Mouse (Mus musculus) embryonic facial prominence, embryonic 13.5 days (tissue): ENCODE results near the gene Phf23. TPM values are rescaled to one million over a fixed set of nuclear protein-coding genes. Genes with fewer than 3 reads are reported as not detected.

Experiments
- ATAC-seq: fragments of 200-750 bp; cut with Nextera tagmentation; 2 replicates; pipeline ENCODE4 v1.8.0; 2017; ENCODE audit warnings: low read depth; ENCODE audit not compliant: insufficient number of reproducible peaks, insufficient read depth, low FRiP score, low TSS enrichment
- H3K27ac ChIP-seq: fragments of 300-500 bp; sonication (generic); 2 replicates; pipeline ENCODE4 v1.5.1; 2015; ENCODE audit warnings: moderate library complexity, mild to moderate bottlenecking, inconsistent platforms
- H3K27me3 ChIP-seq: fragments of 300-500 bp; sonication (generic); 2 replicates; pipeline ENCODE4 v1.6.1; 2015; ENCODE audit warnings: mild to moderate bottlenecking, inconsistent platforms
- H3K36me3 ChIP-seq: fragments of 300-500 bp; sonication (generic); 2 replicates; pipeline ENCODE4 v1.6.1; 2015; ENCODE audit warnings: mild to moderate bottlenecking, inconsistent platforms
- H3K4me1 ChIP-seq: fragments of 300-500 bp; sonication (generic); 2 replicates; pipeline ENCODE4 v1.6.1; 2015; ENCODE audit warnings: inconsistent platforms
- H3K4me2 ChIP-seq: fragments of 300-500 bp; sonication (generic); 2 replicates; pipeline ENCODE4 v1.6.1; 2015; ENCODE audit warnings: moderate library complexity, mild to moderate bottlenecking, inconsistent platforms
- H3K4me3 ChIP-seq: fragments of 300-500 bp; sonication (generic); 2 replicates; pipeline ENCODE4 v1.5.1; 2015; ENCODE audit warnings: mild to moderate bottlenecking, inconsistent platforms
- H3K9ac ChIP-seq: fragments of 300-500 bp; sonication (generic); 2 replicates; pipeline ENCODE4 v1.6.1; 2015; ENCODE audit warnings: mild to moderate bottlenecking, inconsistent platforms
- H3K9me3 ChIP-seq: fragments of 300-500 bp; sonication (generic); 2 replicates; pipeline ENCODE4 v1.6.1; 2016; ENCODE audit warnings: inconsistent platforms
- WGBS: fragments of 180-500 bp; shearing (Covaris S2); methylation state at CpG from one replicate; pipeline ENCODE4 v1.1.7; 2015; ENCODE audit warnings: mixed read lengths; 5-methylcytosine and 5-hydroxymethylcytosine counted together
- polyA plus RNA-seq: library from polyadenylated mRNA; unstranded; fragments of >200 nt; fragmentation: Nextera tagmentation; extraction: Ambion mirVana; gene quantifications from 2 replicates; pipeline ENCODE4 v1.2.1, GENCODE M21; 2015

Gene Phf23
- polyA plus RNA-seq, 1 experiment from 2014 or later = 93.3 TPM

DNA sequence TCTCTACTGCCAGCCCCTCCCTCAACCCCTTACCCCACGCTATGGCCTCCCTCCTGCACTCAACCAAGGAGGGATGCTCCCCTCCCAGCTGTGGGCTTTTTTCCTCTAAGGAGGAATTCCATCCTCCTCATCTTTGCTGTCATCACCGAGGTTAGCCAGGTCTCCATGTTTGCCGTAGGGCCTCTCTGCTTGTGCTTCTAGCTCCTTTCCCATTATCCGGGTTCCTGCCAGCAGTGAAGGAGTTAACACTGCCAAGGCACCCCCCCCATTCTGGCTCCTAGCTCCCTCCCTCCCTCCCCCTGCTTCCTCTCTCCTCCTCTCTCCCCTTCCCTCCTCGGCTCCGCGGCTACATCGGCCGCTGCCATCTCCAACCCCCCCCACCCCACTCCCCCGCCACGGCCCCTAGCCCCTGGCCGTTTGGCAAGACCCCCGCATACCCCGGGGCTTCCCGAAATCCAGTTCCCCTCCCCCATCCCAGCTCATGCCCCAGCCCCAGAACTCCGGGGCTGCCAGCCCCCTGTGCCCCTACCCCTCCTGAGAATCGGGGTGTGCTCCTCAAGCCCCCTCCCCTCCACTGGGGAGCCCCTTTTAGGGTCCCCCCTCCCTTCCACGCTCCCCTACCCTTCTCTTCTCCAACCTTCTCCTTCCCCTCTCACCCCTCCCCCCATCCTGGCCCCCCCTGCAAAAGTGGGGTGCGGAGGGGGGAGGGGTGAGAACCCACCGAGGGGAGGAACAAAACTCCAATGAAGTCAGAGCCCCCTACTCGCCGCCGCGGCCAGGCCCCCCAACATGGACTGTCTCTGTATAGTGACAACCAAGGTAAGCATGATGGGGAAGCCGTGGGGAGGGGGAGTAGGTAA, 22.8 kb downstream of the Phf23 start:
- Histone ChIP-seq H3K4me2 (peak overlapping the region; percentile 85), H3K9me3 (no peaks in the 10 kb centered on the region), H3K9ac (peak overlapping the region; percentile 88), H3K4me1 (peaks cover 64% of the 10 kb centered on the region), H3K36me3 (peaks cover 10% of the 10 kb centered on the region), H3K4me3 (peak overlapping the region; percentile 69), H3K27me3 (no peaks in the 10 kb centered on the region), H3K27ac (peak overlapping the region; percentile 95)
- under 1% methylated on average over 24 of the region's 25 CpGs for WGBS
- no peak for ATAC-seq

DNA sequence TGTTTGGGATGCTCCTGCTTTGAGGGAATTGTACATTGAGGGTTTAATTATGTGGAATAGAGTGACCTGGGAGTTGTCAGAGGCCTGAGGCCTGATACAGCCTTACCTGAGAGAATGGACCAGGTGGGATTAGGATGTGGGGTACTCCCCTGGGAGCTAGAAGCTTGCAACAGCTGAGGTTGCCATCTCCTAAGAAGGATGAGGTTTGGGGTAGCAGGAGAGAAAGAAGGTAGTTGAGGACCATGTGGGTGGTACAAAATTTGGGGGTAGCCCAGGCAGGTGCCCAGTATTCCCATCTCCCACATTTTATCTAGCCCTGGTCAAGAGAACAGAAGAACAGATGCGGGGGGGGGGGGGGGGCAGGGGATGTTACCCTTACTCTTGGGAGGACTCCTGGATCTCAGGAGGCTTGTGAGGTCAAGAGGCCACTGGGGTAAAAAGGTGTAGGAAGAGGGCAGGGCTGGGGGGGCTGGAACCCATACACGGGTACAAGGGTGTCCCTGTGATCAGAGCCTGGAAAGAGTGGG, 24.0 kb downstream of the Phf23 start:
- no peak for ATAC-seq
- H3K27ac ChIP-seq = peak overlapping the region; percentile 95
- H3K4me1 ChIP-seq = peaks cover 69% of the 10 kb centered on the region
- no peaks in the 10 kb centered on the region for H3K36me3 ChIP-seq
- peak overlapping the region; percentile 69 for H3K4me3 ChIP-seq
- peak overlapping the region; percentile 85 for H3K4me2 ChIP-seq
- H3K9ac ChIP-seq = peak overlapping the region; percentile 88
- WGBS = 0% methylated on average over 1 of the region's 2 CpGs
- no peaks in the 10 kb centered on the region for H3K9me3 ChIP-seq
- no peaks in the 10 kb centered on the region for H3K27me3 ChIP-seq

DNA sequence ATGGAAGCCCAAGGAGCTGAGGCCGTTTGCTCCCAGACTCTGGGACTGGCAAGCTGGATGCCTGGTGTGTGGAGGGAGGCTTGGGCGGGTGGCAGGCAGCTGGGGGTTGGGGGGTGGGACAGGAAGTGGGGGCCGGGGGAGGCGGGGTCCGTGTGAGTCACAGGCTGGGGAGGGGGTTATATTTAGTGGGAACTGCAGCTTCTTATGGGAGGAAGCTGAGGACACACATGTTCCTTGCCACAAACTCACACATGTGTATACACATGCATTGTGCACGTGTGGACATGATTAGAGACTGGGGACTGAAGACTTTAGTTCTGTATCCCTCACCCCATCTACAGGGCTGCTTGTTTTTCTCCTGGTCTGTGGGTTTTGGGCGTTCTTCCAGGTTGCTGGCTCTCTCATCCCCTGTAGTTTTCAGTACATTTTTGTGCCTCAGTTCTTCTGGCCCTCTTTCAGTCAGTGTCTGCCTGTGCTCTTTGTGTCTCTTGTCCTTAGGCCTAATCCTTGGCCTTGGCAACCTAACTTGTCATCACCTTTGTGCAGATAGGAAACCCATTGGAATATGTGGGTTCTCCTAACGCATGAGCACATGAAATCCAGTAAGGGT, 24.6 kb downstream of the Phf23 start:
- 9% methylated on average over 8 of the region's 8 CpGs for WGBS
- Histone ChIP-seq H3K36me3 (no peaks in the 10 kb centered on the region), H3K4me2 (peak overlapping the region; percentile 85), H3K9ac (peak overlapping the region; percentile 88), H3K27me3 (no peaks in the 10 kb centered on the region), H3K9me3 (no peaks in the 10 kb centered on the region), H3K27ac (peak overlapping the region; percentile 95), H3K4me1 (peaks cover 70% of the 10 kb centered on the region), H3K4me3 (peak overlapping the region; percentile 69)
- ATAC-seq = no peak

DNA sequence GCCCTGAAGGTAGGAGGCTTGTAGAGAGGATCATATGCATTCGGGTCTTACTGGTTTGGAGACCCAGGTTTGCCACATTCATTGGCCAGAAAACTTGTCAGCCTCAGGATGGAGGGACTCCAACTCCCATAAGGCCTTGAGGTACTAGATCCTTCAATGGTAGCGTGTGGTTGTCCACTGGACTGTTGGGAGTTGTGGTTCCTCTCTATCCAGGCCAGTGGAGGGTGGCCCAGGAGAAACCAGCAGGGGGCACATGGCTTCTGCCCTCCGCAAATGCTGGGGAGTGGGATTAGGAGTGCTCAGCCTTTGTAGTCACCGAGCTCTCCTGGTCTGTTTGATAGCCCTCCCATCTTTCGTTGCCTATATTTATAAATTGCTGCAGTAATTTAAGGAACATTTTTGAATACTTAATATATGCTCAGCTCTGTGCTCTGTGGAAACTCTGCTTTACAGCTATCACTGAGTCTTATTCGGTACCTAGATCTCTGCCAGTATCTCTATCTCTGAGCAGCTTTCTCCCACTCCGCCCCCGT, 25.2 kb downstream of the Phf23 start:
- Histone ChIP-seq H3K4me1 (peaks cover 77% of the 10 kb centered on the region), H3K9ac (peak overlapping the region; percentile 88)
- WGBS = 2% methylated on average over 8 of the region's 8 CpGs

DNA sequence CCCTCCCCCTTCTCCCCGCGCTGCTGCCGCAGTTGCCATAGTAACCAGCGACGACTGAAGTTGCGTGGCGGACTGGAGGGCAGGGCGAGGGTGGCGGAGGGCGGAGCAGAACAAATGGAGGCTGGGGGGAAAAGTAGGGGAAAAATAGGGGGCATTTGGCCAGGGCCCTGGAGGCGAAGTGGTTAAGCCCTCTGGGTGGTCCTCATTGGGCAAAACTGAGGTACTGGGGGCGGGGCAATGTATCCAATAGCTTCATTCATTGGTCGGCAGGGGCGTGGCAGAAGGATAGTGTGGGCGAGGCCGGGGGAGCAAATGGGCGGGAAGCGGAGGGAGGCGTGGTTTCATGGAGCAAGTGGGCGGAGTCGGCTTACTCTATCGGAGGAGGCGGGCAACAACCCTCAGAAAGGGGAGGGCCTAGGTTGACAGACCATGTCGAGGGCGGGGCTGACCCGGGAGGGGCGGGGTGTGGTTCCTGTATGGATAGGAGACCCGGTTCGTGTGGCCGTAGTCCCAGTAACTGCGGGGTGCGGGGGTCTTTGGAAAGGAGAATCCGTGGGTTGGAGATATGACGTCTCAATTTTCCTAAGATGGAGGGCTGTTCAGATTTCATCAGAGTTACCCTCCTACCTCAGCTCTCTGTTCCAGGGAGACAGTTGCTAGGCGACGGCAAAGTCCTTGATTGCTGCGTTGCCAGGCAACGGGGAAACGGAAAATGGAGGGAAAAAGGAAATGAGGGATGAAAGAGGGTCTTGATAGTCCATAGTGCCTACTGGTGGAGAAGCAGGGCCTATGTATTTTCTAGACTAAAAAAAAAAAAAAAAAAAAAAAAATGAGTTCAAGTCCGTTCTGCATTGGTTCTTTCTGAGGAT, 25.9 kb downstream of the Phf23 start:
- peaks cover 84% of the 10 kb centered on the region for H3K4me1 ChIP-seq
- peak; percentile 75 for ATAC-seq
- 1% methylated on average over 40 of the region's 40 CpGs for WGBS
- H3K27me3 ChIP-seq = no peaks in the 10 kb centered on the region
- no peaks in the 10 kb centered on the region for H3K36me3 ChIP-seq
- H3K9me3 ChIP-seq = no peaks in the 10 kb centered on the region
- peak overlapping the region; percentile 88 for H3K9ac ChIP-seq
- H3K4me3 ChIP-seq = peak overlapping the region; percentile 69
- peak overlapping the region; percentile 85 for H3K4me2 ChIP-seq
- H3K27ac ChIP-seq = peak overlapping the region; percentile 95

More for the DNA sequence above, 25.2 kb downstream of the Phf23 start:
- Histone ChIP-seq H3K4me2 (peak overlapping the region; percentile 85), H3K27ac (peak overlapping the region; percentile 95), H3K9me3 (no peaks in the 10 kb centered on the region), H3K27me3 (no peaks in the 10 kb centered on the region), H3K36me3 (no peaks in the 10 kb centered on the region), H3K4me3 (peak overlapping the region; percentile 69)
- ATAC-seq = peak; percentile 66; the same call in 1 of the 2 replicates

DNA sequence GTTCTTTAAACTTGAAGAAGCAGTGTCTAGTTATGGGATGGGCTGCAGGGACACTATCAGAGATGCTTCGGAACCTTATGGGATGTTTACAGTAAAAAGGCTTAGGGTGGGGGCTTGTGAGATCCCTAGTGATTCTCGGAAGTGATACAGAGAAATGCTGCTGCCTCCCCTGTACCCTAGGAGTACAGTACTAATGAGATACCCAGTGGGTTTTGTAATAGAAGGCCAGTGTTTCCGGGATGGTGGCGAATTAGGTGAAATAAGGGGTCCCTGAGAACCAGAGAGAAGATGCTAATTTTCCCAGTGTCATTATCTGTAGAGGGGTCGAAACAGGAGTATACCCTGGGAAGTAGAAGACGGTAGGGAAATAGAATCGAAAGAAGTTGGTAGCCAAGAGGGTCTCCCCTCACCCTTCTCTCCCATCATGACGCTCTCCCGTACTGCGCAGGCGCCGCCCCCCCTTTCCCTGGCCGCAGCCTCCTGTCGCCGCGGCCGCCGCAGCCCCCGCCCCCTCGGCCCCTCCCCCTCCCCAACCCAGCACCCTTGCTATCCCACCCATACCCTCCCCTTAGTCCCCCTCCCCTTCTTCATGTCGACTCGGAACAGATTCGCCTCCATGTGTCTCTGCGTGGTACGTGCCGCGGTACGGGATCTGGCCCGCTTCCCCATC, 28.0 kb downstream of the Phf23 start:
- Histone ChIP-seq H3K4me3 (peak overlapping the region; percentile 36), H3K27ac (0 out of 2 replicates have a peak overlapping the region, but pooled peaks have one; percentile 48), H3K27me3 (no peaks in the 10 kb centered on the region), H3K9me3 (no peaks in the 10 kb centered on the region), H3K36me3 (no peaks in the 10 kb centered on the region), H3K4me2 (peak overlapping the region; percentile 59), H3K9ac (peak overlapping the region; percentile 59), H3K4me1 (peaks cover 93% of the 10 kb centered on the region)
- ATAC-seq = no peak
- 4% methylated on average over 26 of the region's 29 CpGs for WGBS

DNA sequence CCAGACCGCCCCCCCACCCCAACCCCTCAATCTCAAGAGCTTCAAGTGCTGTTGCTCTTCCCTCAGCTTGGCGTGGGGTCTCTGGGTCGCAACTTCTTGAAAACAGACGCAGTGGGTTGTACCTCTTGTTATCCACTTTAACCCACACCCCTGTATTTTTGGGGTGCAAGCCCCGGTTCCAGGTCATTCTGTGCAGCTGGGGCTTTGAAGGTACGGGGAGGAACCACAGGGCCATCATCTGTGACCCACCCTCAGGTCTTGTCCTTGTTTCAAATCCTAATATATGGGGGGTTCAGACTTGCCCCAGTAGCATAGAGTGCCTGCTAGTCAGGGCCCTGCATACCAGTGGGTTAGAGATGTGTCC, 28.6 kb downstream of the Phf23 start:
- H3K27ac ChIP-seq = peak overlapping the region; percentile 16; the same call in 1 of the 2 replicates
- peaks cover 95% of the 10 kb centered on the region for H3K4me1 ChIP-seq
- no peak for ATAC-seq
- peak overlapping the region; percentile 59 for H3K4me2 ChIP-seq
- H3K9me3 ChIP-seq = no peaks in the 10 kb centered on the region
- no peaks in the 10 kb centered on the region for H3K27me3 ChIP-seq
- peak overlapping the region; percentile 36 for H3K4me3 ChIP-seq
- H3K9ac ChIP-seq = peak overlapping the region; percentile 59
- no peaks in the 10 kb centered on the region for H3K36me3 ChIP-seq
- WGBS = 20% methylated on average over 6 of the region's 6 CpGs

DNA sequence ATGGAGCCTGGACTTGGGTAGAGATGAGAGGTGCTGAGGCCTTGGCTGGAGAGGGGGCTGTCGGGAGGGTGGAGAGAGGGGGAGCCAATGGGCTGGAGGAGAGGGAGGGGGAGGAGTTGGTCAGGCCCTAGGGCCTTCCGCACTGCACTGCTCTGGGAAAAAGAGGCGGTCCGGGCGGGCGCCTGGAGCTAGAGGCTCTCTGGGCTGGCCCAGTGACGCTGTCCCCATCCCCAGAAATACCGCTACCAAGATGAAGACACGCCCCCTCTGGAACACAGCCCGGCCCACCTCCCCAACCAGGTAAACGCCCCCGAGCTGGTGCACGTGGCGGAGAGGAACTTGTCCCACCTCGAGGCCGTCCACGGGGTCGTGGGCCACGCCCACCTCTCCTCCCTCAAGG, 31.1 kb downstream of the Phf23 start:
- Histone ChIP-seq H3K9ac (peak overlapping the region; percentile 62; the same call in 1 of the 2 replicates), H3K27ac (peak overlapping the region; percentile 90), H3K27me3 (no peaks in the 10 kb centered on the region), H3K4me2 (peak overlapping the region; percentile 65), H3K4me1 (peaks cover 82% of the 10 kb centered on the region), H3K36me3 (peaks cover 15% of the 10 kb centered on the region), H3K9me3 (no peaks in the 10 kb centered on the region), H3K4me3 (peak overlapping the region; percentile 22)
- WGBS = 3% methylated on average over 17 of the region's 19 CpGs
- peak; percentile 40; the same call in 1 of the 2 replicates for ATAC-seq

DNA sequence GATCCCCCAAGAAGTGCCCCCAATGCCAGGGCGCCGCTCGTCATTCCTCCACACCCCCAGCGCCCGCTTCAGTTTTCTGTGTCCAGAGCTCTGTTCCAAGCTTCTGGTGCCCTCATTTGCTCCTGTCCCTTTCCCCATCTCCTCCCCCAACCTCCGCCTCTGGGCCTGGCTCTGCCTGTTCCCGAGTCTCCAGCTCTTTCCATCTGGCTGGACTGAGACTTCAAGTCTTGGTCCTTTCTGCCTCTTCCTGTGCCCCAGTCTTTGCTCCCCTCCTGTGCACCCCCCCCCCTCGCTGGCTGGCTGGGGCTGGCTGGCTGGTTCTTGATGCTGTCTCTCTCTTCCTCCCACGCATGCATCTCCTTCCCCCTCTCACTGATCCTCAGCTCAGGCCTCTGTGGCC, 31.8 kb downstream of the Phf23 start:
- no peaks in the 10 kb centered on the region for H3K27me3 ChIP-seq
- WGBS = 37% methylated on average over 9 of the region's 9 CpGs
- ATAC-seq = no peak
- peak overlapping the region; percentile 65 for H3K4me2 ChIP-seq
- peak overlapping the region; percentile 22; the same call in 1 of the 2 replicates for H3K4me3 ChIP-seq
- H3K9me3 ChIP-seq = no peaks in the 10 kb centered on the region
- peaks cover 22% of the 10 kb centered on the region for H3K36me3 ChIP-seq
- H3K27ac ChIP-seq = peak overlapping the region; percentile 90
- peaks cover 76% of the 10 kb centered on the region for H3K4me1 ChIP-seq
- peak overlapping the region; percentile 62; the same call in 1 of the 2 replicates for H3K9ac ChIP-seq

DNA sequence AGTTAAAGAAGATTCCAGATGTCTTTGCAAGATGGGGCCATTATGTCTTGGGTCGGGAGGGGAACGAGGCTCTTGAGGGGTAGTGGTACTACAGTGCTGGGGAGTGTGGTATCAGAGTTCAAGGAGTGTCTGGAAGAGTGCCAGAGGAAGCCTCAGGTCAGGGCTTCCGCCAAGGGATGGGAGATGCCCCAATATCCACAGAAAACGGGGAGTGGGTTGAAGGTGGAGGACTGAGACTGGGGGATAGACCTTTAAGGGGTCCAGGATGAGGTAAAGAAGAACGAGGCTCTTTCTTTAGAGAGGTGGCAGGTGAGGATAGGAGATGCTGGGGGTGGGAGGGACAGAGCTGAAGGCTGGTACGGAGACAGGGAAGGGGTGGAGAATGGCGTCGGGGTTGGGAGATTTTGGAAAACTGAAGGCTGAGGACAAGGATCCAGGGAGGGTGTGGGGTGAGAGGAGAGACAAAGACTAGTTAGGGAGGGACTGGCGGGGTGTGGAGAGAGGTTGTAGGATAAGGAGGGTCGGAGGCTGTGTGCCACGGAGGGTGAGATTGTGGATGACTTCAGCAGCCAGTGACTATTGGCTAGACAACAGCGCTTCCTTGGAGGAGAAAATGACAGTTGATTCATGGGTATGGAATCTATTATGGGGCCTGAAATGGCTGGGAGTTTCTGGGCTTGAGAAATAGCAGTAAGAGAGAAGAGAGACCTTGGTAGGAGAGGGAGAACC, 33.0 kb downstream of the Phf23 start:
- Histone ChIP-seq H3K4me1 (peaks cover 66% of the 10 kb centered on the region), H3K4me3 (peak overlapping the region; percentile 33), H3K9me3 (no peaks in the 10 kb centered on the region), H3K27ac (peak overlapping the region; percentile 90), H3K4me2 (peak overlapping the region; percentile 65), H3K27me3 (no peaks in the 10 kb centered on the region), H3K36me3 (peaks cover 32% of the 10 kb centered on the region), H3K9ac (peak overlapping the region; percentile 62)
- ATAC-seq = no peak
- WGBS = 22% methylated on average over 12 of the region's 12 CpGs
